Mouse (Mus musculus): ENCODE results near the gene Mocs1. TPM values are rescaled to one million over a fixed set of nuclear protein-coding genes. Genes with fewer than 3 reads are reported as not detected.

Mocs1 gene
- total RNA-seq (2021), result 10 to 100 TPM; 16.5 to 16.9 TPM
- long read RNA-seq, experiment 1, partial matches to known transcripts, result 0 of 1 reads
- long read RNA-seq, experiment 1, other reads (novel, unspliced or antisense), result 0 of 1 reads
- long read RNA-seq, experiment 2, partial matches to known transcripts, result 0 of 2 reads
- long read RNA-seq, experiment 2, other reads (novel, unspliced or antisense), result 1 of 2 reads

DNA sequence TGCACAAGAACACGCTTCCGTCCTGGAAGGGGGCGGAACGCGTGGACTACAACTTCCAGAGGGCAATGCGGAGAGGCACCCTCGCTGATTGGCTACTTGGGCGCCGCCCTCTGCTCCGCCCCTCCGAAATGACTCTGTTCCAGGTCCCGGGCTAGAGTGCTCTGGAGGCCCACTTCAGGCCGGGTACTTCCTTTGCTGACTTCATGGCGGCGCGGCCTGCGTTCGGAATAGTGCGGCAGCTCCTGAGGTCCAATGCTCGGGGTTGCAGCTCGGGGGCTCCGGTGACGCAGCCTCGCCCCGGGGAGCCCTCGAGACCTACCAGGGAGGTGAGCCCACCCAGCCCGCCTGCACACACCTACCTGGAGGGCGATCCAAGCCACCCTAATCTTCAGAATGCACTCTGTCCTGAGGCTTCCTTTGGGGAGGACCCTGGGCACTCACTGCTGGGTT is at the start of gene Mocs1:
Gene Mocs1, plus strand, starts transcription at position 124 of the 450 bp plus-strand sequence.
- peak; percentile 97 for DNase-seq (ENCODE audit: low spot score)

DNA sequence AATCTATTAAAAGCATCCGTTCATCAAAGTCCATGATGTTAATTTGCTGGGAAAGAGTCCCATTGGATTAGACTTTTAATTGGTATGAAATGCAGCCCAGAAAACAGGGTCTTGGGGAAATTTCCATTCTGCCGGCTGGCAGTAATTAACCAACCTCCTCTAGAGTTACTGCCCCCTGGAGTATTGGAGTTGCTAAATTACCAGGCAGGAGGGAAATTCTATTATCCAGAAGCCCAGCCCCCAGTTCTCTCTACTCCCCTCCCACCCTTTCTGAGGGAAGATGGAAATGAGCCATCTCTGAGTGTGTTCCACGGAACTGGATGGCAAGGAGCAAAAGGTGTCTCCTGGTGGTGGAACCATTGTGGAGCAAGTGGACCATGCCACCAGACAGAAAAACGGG is 48.5 kb upstream of the Mocs1 start:
- no peak for DNase-seq (ENCODE audit: low spot score)

GRCm38 (mm10) chr17:49384217-49384943 is 43.8 kb upstream of the Mocs1 start:
- no peak for DNase-seq (ENCODE audit: low spot score)

- no peak for DNase-seq (ENCODE audit: low spot score)
Observed at GRCm38 (mm10) chr17:49387741-49388140, 40.4 kb upstream of the Mocs1 start.

GRCm38 (mm10) chr17:49392751-49393150 is 35.4 kb upstream of the Mocs1 start:
- no peak for DNase-seq (ENCODE audit: low spot score)

- no peak for DNase-seq (ENCODE audit: low spot score)
Observed at GRCm38 (mm10) chr17:49394836-49395235, 33.3 kb upstream of the Mocs1 start.

GRCm38 (mm10) chr17:49399605-49400004 is 28.6 kb upstream of the Mocs1 start:
- no peak for DNase-seq (ENCODE audit: low spot score)

GRCm38 (mm10) chr17:49400130-49400529 is 28.0 kb upstream of the Mocs1 start:
- DNase-seq (ENCODE audit: low spot score), result peak; percentile 73

GRCm38 (mm10) chr17:49403151-49403550 is 25.0 kb upstream of the Mocs1 start:
- DNase-seq (ENCODE audit: low spot score), result no peak

GRCm38 (mm10) chr17:49405927-49406326 is 22.2 kb upstream of the Mocs1 start:
- DNase-seq (ENCODE audit: low spot score), result no peak

GRCm38 (mm10) chr17:49412974-49413373 is 15.2 kb upstream of the Mocs1 start:
- DNase-seq (ENCODE audit: low spot score), result no peak

- no peak for DNase-seq (ENCODE audit: low spot score)
Observed at GRCm38 (mm10) chr17:49413554-49413953, 14.6 kb upstream of the Mocs1 start.

DNA sequence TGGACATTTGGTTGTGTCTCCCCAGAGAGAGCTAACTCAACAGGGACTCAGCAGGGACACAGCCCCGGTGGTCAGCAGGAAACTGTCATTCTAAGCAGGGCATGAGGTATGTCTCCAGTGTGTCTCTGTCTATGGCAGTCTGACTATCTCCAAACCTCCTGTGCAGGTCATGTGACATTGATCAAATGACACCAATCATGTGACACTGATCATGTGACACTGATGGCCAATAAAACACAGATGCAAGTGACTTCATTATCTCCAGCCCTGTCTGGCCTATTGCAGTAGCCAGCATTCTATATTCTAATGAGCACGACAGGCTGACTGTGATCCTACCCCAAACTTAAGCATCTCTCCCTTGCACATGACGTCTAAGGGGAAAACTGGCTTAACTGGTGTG is 11.9 kb upstream of the Mocs1 start:
- no peak for DNase-seq (ENCODE audit: low spot score)

DNA sequence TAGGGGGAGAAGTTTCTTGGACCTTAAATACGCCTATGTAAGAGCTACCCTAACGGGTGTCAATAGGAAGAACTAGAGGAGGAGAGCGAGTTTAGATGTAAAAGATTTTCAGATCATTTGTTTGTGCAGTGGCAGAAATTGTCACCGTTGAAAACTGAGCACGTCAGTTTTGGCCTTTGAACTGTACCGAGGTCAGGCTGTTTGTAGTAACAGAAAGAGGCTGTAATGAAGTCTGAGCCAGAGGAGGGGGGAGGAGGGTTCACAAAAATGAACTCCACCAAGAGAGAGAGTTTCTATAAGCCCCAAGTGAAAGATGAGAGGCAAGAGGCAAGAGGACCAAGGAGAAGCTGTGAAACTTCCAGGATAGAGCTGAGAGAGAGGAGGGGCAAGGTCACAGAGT is 8.3 kb upstream of the Mocs1 start:
- no peak for DNase-seq (ENCODE audit: low spot score)

GRCm38 (mm10) chr17:49422286-49423066 is 5.7 kb upstream of the Mocs1 start:
- no peak for DNase-seq (ENCODE audit: low spot score)

DNA sequence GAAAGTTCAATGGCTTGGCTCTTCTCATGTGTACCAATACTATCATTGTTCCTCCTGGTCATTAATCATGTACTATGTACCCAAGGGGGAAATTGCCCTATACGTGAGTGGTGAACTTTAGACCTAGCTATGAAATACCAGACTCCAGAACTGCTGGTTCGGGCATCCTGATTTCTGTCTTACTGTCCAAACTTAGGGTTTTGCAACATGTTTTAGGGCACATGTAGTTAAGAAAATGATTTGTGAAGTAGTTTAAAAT is 5.2 kb upstream of the Mocs1 start:
- no peak for DNase-seq (ENCODE audit: low spot score)

- DNase-seq (ENCODE audit: low spot score), result peak; percentile 74
Observed at GRCm38 (mm10) chr17:49423872-49424271, 4.3 kb upstream of the Mocs1 start.

DNA sequence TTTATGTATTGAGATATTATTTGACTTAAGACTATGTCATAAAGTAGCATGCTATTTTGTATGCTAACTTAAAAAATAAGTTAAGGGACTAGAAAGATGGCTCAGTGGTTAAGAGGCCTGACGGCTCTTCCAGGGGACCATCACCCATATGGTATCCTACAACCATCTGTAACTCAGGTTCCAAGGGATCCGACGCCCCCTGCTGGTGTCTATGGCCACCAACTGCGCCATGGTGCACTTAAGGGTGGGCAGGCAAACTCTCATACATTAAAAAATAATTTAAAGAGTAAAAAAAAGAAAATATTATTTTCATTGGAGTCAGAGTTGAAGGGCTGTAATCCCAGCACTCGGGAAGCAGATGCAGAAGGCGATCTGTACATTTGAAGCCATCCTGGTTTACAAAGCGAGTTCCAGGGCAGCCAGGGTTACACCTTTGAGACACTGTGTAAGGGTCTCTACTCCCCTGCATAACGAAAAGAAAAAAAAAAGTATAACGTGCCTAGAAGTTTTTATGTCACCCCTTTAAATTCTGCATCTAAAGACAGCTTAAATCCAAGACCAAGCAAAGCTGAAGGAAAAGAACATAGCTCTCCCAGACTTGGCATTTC is 427 bp upstream of the Mocs1 start:
- no peak for DNase-seq (ENCODE audit: low spot score)

- DNase-seq (ENCODE audit: low spot score), result peak; percentile 71
Observed at GRCm38 (mm10) chr17:49428751-49429415, 721 bp downstream of the Mocs1 start.

- DNase-seq (ENCODE audit: low spot score), result no peak
Observed at GRCm38 (mm10) chr17:49429471-49430129, 1.4 kb downstream of the Mocs1 start.

DNA sequence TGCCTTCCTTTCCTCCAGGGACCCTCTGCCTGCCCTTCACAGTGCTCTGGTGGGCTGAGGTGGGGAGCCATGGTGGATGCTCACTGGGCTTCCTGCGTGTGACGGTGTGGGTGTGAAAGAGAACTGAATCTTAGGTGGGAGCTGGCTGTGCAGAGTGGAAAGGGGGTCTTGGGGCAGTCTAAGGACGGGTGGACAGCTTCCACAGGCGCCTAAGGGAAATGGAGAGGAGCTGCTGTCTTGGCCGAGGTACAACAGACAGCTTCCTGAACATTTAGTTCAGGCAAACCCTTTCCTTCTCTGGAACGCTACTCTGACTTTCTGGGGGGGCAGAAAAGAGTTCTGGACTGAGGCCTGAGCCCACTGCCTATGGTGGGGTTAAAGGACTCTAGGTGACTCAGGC is 2.0 kb downstream of the Mocs1 start:
- DNase-seq (ENCODE audit: low spot score), result no peak

Data from gastrocnemius, adult 18-20 months (tissue).